Mouse (Mus musculus) heart, adult 2 months (tissue): ENCODE data around the gene Hacd4.

Experiments used
- CTCF ChIP-seq: fragments of 200-600 bp; IDR thresholded peaks from 2 replicates; pipeline ENCODE4 v1.8.1; 2022; ENCODE audit warnings: antibody characterized with exemption, mild to moderate bottlenecking, moderate library complexity
- POLR2A ChIP-seq: fragments of 200-500 bp; IDR thresholded peaks from 2 replicates; pipeline ENCODE4 v1.6.1; 2011; ENCODE audit warnings: mild to moderate bottlenecking, low read depth, low read length, control low read depth; ENCODE audit not compliant: insufficient read depth

DNA sequence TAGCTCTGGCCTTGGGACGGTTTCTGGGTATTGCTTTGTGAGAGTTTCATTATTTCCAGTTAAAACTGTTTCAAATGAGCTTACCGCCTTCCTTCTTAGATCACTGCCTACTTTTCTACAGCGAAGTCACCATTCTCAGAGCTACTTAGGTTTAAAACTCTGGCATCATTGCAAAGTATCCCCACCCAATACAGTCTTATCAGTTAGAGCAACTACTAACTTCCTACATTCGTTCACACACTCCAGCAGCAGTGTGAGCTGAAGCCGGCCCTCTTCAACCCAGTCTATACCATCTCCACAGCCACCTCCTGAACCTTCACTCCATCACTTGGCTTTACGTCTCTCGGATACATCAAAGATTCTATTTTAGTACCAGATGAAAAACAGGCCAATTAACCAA lies 2.1 kb upstream of the Hacd4 start:
- TF ChIP-seq CTCF (no peak), POLR2A (no peak)
